Mouse (Mus musculus): Measurements from ENCODE around the gene Tmem160. TPM values are rescaled to one million over a fixed set of nuclear protein-coding genes. Genes with fewer than 3 reads are reported as not detected.

Gene Tmem160
- 178 and 187 TPM in 2 replicates for polyA plus RNA-seq (2012)

DNA sequence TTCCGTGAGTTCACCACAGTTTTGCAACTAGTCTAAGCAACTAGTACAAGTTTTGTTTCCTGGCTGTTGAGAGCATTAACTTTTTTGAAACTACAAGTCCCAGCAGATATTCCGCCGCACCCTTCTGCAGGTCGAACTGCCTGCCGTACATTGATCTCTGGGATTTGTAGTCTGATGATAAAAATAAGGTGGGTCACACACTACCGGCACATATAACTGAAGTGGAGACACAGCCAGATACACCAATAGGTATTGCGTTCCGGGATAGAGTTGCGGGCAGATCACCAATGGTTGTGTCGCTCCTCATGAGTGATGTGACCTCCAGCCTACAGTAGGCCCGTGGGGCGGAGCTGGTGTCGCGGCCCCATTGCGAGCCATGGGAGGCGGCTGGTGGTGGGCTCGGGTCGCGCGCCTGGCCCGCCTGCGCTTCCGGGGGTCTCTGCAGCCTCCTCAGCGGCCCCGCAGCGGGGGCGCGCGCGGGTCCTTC is at the start of gene Tmem160:
Tmem160 (plus strand) TSS at position 193 of the 487 bp plus-strand sequence.

DNA sequence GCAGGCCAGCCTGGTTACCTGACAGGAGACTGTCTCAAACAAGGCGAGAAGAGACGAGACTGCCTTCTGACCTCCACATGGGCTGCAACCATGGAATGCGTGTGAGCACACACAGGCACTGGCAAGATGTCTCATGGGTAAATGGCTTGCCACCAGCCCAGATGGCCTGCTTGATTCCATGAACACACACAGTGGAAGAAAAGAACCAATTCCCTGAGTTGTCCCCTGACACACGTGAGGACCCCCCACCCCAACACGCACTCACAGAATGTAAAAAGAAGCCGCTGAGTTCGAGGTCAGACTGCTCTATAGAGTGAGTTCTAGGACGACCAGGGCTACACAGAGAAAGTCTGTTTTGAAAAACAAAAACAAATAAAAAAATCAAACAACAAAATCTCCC is 25.0 kb downstream of the Tmem160 start, which contains the start of gene Npas1:
Npas1 (minus strand) TSS at position 101 of the 400 bp plus-strand sequence.

Other genes with a start within 250 kb of the Tmem160 start
- gene Dhx34, start 230.7 kb upstream of the Tmem160 start, polyA plus RNA-seq (2012) = 33.3 and 38.6 TPM in 2 replicates
- gene C5ar2, start 208.6 kb upstream of the Tmem160 start, polyA plus RNA-seq (2012) = 0.11 and 0.22 TPM in 2 replicates
- 0.80 and 2.1 TPM in 2 replicates for gene C5ar1, start 193.2 kb upstream of the Tmem160 start, polyA plus RNA-seq (2012)
- 61.1 and 83.1 TPM in 2 replicates for gene Inafm1, start 179.2 kb upstream of the Tmem160 start, polyA plus RNA-seq (2012)
- 111 and 203 TPM in 2 replicates for gene Ccdc9, start 166.0 kb upstream of the Tmem160 start, polyA plus RNA-seq (2012)
- 373 and 459 TPM in 2 replicates for gene Bbc3, start 144.4 kb upstream of the Tmem160 start, polyA plus RNA-seq (2012)
- gene Sae1, start 65.0 kb upstream of the Tmem160 start, polyA plus RNA-seq (2012) = 37.8 and 49.3 TPM in 2 replicates
- gene Zc3h4, start 51.9 kb upstream of the Tmem160 start, polyA plus RNA-seq (2012) = 133 and 161 TPM in 2 replicates
- not detected in 2 replicates for gene Npas1, start 24.9 kb downstream of the Tmem160 start, polyA plus RNA-seq (2012)
- gene Arhgap35, start 162.2 kb downstream of the Tmem160 start, polyA plus RNA-seq (2012) = 2.3 and 4.0 TPM in 2 replicates
- gene Ceacam15, start 222.9 kb downstream of the Tmem160 start, polyA plus RNA-seq (2012) = not detected in 2 replicates